ENCODE assay signal across 9 mouse cellular contexts in the genomic region with DNA sequence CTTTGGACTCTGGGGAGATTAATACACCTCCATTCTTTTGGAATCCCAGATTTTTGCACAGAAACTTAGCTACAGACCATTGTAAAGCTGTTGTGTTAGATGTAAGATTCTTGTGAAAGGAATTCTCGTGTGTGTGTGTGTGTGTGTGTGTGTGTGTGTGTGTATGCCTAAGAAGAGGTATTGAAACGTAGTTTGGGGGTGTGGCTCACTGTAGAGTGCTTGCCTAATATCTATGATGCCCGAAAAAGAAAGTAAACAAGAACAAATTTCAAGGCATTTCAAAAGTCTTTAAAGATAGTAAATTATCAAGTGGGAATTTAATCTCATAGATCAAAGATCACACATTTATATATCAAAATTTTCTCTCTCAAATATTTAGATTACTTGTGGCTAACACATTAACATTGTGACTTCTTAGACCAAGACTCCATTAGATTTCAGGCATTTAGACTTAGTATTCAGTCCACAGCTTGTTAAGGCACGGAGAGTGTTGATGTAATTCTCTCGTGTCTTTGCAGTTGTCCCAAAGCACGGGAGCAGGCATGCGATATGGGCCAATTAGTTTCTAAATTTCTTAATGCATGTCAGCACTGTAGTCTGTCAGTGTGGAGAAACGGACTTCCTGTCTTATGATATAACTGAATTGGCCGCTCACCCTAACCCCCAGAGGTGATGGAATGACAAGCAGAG. TPM values are rescaled to one million over a fixed set of nuclear protein-coding genes. Genes with fewer than 3 reads are reported as not detected.
A peak's percentile ranks its signal among the peaks of the same experiment; 100 is the strongest.
DNase-seq lines count a peak whose midpoint lies in the region; ATAC-seq and TF ChIP-seq lines count a peak whose summit lies in the region.
"Had no signal": no experiment of that assay in that cellular context is flagged by ENCODE, and none has a peak within 500 bp of the region (broad histone marks: within the 10 kb centered on the region; RNA-seq: fewer than 3 reads in every experiment).

No protein-coding gene starts in this region.

- H3K27ac ChIP-seq in hindbrain, embryonic 13.5 days = no peak overlapping the region
- H3K27ac ChIP-seq in hindbrain, embryonic 11.5 days (ENCODE audit: low read depth, low read length) = no peak overlapping the region
- peak overlapping the region; percentile 50 for H3K27ac ChIP-seq in MEL (ENCODE audit: control insufficient read depth, low read depth, low read length)
- H3K27ac ChIP-seq in bone marrow, adult 2 months (ENCODE audit: control insufficient read depth, insufficient read depth, low read depth, low read length, poor library complexity) = peak overlapping the region; percentile 44
- H3K27ac ChIP-seq: midbrain, embryonic 15.5 days had no signal

- peaks cover 33% of the 10 kb centered on the region for H3K4me1 ChIP-seq in hindbrain, embryonic 13.5 days (replicated peaks)
- no peaks in the 10 kb centered on the region for H3K4me1 ChIP-seq in hindbrain, embryonic 11.5 days (replicated peaks; ENCODE audit: control insufficient read depth, insufficient read depth, low read length)
- peaks cover 2 to 13% of the 10 kb centered on the region in 2 experiments; a peak in 3 of 4 replicates for H3K4me1 ChIP-seq in MEL (ENCODE audit: control insufficient read depth in 1 of 2, insufficient read depth in 2 of 2, low read length in 2 of 2)
- H3K4me1 ChIP-seq in bone marrow, adult 2 months (ENCODE audit: control insufficient read depth, insufficient read depth, low read length) = peaks cover 3% of the 10 kb centered on the region; the same call in 1 of the 2 replicates

- no peaks in the 10 kb centered on the region for H3K79me2 ChIP-seq in MEL (ENCODE audit: control insufficient read depth, insufficient read depth, low read length, poor library complexity)

- no peak for TF ChIP-seq CTCF in MEL (IDR thresholded peaks at IDR 0.05 in 2 of 3, conservative IDR thresholded peaks at IDR 0.05 in 1 of 3; ENCODE audit: control insufficient read depth in 1 of 3, insufficient read depth in 1 of 3, low read depth in 2 of 3, low read length in 3 of 3, poor library complexity in 1 of 3, severe bottlenecking in 1 of 3)
- TF ChIP-seq CTCF in bone marrow, adult 2 months (IDR thresholded peaks at IDR 0.05; ENCODE audit: control insufficient read depth, insufficient read depth, low read length) = no peak

- ATAC-seq in hindbrain, embryonic 13.5 days (ENCODE audit: low FRiP score) = no peak
- no peak for ATAC-seq in hindbrain, embryonic 11.5 days (ENCODE audit: low FRiP score)
- ATAC-seq in megakaryocyte progenitor cell, adult 5-6 weeks (replicated peaks; ENCODE audit: poor library complexity) = peak; percentile 32
- ATAC-seq in activated CD4-positive, CD25-positive, alpha-beta regulatory T cell, adult 4 months = no peak
- ATAC-seq: midbrain, embryonic 15.5 days had no signal

- H3K4me2 ChIP-seq in hindbrain, embryonic 13.5 days = peak overlapping the region; percentile 27; the same call in 1 of the 2 replicates
- no peak overlapping the region for H3K4me2 ChIP-seq in hindbrain, embryonic 11.5 days (replicated peaks; ENCODE audit: low read depth, low read length)
- H3K4me2 ChIP-seq: midbrain, embryonic 15.5 days had no signal

- no peak overlapping the region for H3K4me3 ChIP-seq in hindbrain, embryonic 13.5 days
- H3K4me3 ChIP-seq in hindbrain, embryonic 11.5 days (ENCODE audit: low read depth, low read length) = no peak overlapping the region
- H3K4me3 ChIP-seq in MEL (ENCODE audit: control insufficient read depth in 1 of 2, insufficient read depth in 1 of 2, low read depth in 2 of 2, low read length in 2 of 2) = peak overlapping the region; percentile 54 to 68
- peak overlapping the region; percentile 46 for H3K4me3 ChIP-seq in bone marrow, adult 2 months (replicated peaks; ENCODE audit: control insufficient read depth, low read depth, low read length)
- H3K4me3 ChIP-seq: midbrain, embryonic 15.5 days had no signal

- no peaks in the 10 kb centered on the region for H3K27me3 ChIP-seq in hindbrain, embryonic 13.5 days
- H3K27me3 ChIP-seq in hindbrain, embryonic 11.5 days (ENCODE audit: control insufficient read depth, insufficient read depth, low read length) = no peaks in the 10 kb centered on the region
- H3K27me3 ChIP-seq in MEL (ENCODE audit: control insufficient read depth in 1 of 2, insufficient read depth in 2 of 2, low read length in 2 of 2) = no peaks in the 10 kb centered on the region
- H3K27me3 ChIP-seq: midbrain, embryonic 15.5 days had no signal

- no peak overlapping the region for H3K9ac ChIP-seq in hindbrain, embryonic 13.5 days
- no peak overlapping the region for H3K9ac ChIP-seq in hindbrain, embryonic 11.5 days (ENCODE audit: low read depth, low read length)
- H3K9ac ChIP-seq in MEL (ENCODE audit: control insufficient read depth, low read depth, low read length, poor library complexity, severe bottlenecking) = peak overlapping the region; percentile 57
- H3K9ac ChIP-seq: midbrain, embryonic 15.5 days had no signal

- TF ChIP-seq EP300 in MEL (IDR thresholded peaks at IDR 0.05; ENCODE audit: low read depth in 1 of 2, low read length in 2 of 2) = no peak; a peak in 1 of 4 replicates

- 68% methylated on average over 9 of the region's 9 CpGs for WGBS in hindbrain, embryonic 13.5 days
- 80% methylated on average over 9 of the region's 9 CpGs for WGBS in hindbrain, embryonic 11.5 days
- 9% methylated on average over 9 of the region's 9 CpGs for WGBS in bone marrow, adult 2 months

- no peak for TF ChIP-seq RAD21 in MEL (IDR thresholded peaks at IDR 0.05; ENCODE audit: low read depth, low read length)

- H3K36me3 ChIP-seq in hindbrain, embryonic 13.5 days = no peaks in the 10 kb centered on the region
- no peaks in the 10 kb centered on the region for H3K36me3 ChIP-seq in hindbrain, embryonic 11.5 days (ENCODE audit: control insufficient read depth, insufficient read depth, low read length)
- H3K36me3 ChIP-seq in MEL (ENCODE audit: control insufficient read depth in 1 of 2, insufficient read depth in 2 of 2, low read length in 2 of 2) = peaks cover 0 to 10% of the 10 kb centered on the region in 2 experiments; a peak in 2 of 4 replicates
- H3K36me3 ChIP-seq: midbrain, embryonic 15.5 days had no signal

- H3K9me3 ChIP-seq in hindbrain, embryonic 13.5 days = no peaks in the 10 kb centered on the region
- H3K9me3 ChIP-seq in hindbrain, embryonic 11.5 days (ENCODE audit: control insufficient read depth, low read length) = no peaks in the 10 kb centered on the region
- H3K9me3 ChIP-seq in MEL (replicated peaks; ENCODE audit: insufficient read depth, low read length) = no peaks in the 10 kb centered on the region
- H3K9me3 ChIP-seq: midbrain, embryonic 15.5 days had no signal

- no peak for DNase-seq in hindbrain, embryonic 11.5 days (ENCODE audit: low spot score)
- DNase-seq in MEL (ENCODE audit: low read depth, low spot score) = peak; percentile 78
- DNase-seq in kidney, postnatal 4 days = no peak
- DNase-seq: lung, adult 18-20 months had no signal

- no peak for TF ChIP-seq POLR2A in MEL (IDR thresholded peaks at IDR 0.05; ENCODE audit: control insufficient read depth in 1 of 2, insufficient read depth in 1 of 2, low read depth in 1 of 2, low read length in 2 of 2, poor library complexity in 1 of 2)
- no peak for TF ChIP-seq POLR2A in bone marrow, adult 2 months (IDR thresholded peaks at IDR 0.05; ENCODE audit: borderline replicate concordance, control insufficient read depth, low read depth, low read length)

TF ChIP-seq in MEL, 35 proteins besides CTCF, POLR2A, EP300 and RAD21:
- TF ChIP-seq ZNF384 (IDR thresholded peaks at IDR 0.05; ENCODE audit: low read depth, low read length) = no peak
- peak; percentile 13; the same call in 1 of the 2 replicates for TF ChIP-seq ETS1 (IDR thresholded peaks at IDR 0.05; ENCODE audit: low read depth, low read length)
- peak; percentile 77 for TF ChIP-seq MXI1 (IDR thresholded peaks at IDR 0.05; ENCODE audit: low read depth, low read length)
- TF ChIP-seq USF1 (IDR thresholded peaks at IDR 0.05; ENCODE audit: low read depth, low read length) = no peak
- 0 out of 2 replicates have a peak, but pooled peaks have one; percentile 44 for TF ChIP-seq ELF1 (IDR thresholded peaks at IDR 0.05; ENCODE audit: low read depth, low read length)
- no peak for TF ChIP-seq MAFK (IDR thresholded peaks at IDR 0.05; ENCODE audit: borderline replicate concordance, low read depth, low read length)
- TF ChIP-seq USF2 (IDR thresholded peaks at IDR 0.05; ENCODE audit: borderline replicate concordance in 1 of 2, insufficient read depth in 1 of 2, low read depth in 1 of 2, low read length in 2 of 2) = no peak
- no peak for TF ChIP-seq E2F4 (IDR thresholded peaks at IDR 0.05; ENCODE audit: borderline replicate concordance, low read depth, low read length)
- no peak for TF ChIP-seq BHLHE40 (IDR thresholded peaks at IDR 0.05; ENCODE audit: borderline replicate concordance, low read depth, low read length)
- no peak for TF ChIP-seq MAX (IDR thresholded peaks at IDR 0.05; ENCODE audit: low read length)
- TF ChIP-seq NELFE (IDR thresholded peaks at IDR 0.05; ENCODE audit: low read depth, low read length) = no peak
- TF ChIP-seq ZC3H11A (IDR thresholded peaks at IDR 0.05; ENCODE audit: low read depth, low read length) = no peak
- TF ChIP-seq MAZ (IDR thresholded peaks at IDR 0.05; ENCODE audit: low read depth, low read length) = no peak
- no peak for TF ChIP-seq KAT2A (conservative IDR thresholded peaks at IDR 0.05; ENCODE audit: low read depth, low read length)
- TF ChIP-seq RCOR1 (IDR thresholded peaks at IDR 0.05; ENCODE audit: low read depth, low read length) = no peak
- peak; percentile 73; the same call in 1 of the 2 replicates for TF ChIP-seq SIN3A (IDR thresholded peaks at IDR 0.05; ENCODE audit: low read length)

RNA-seq across cellular contexts. Expression of gene Fry, which starts 2.1 kb away (rescaled TPM):
- polyA plus RNA-seq in hindbrain, embryonic 13.5 days (2015; fragmentation: Nextera tagmentation; extraction: Ambion mirVana) = 40.7 and 40.9 TPM in 2 replicates
- 14.3 and 22.4 TPM in 2 replicates for polyA plus RNA-seq in hindbrain, embryonic 11.5 days (2014; fragmentation: Nextera tagmentation; extraction: Ambion mirVana)
- total RNA-seq in MEL (2012; rRNA removed) = 2.3 TPM in 2 replicates
- polyA plus RNA-seq in MEL (2012; ENCODE audit: insufficient read depth in 1 of 2, insufficient read length in 2 of 2, low read depth in 1 of 2, low replicate concordance in 2 of 2, missing spikeins in 1 of 2) = 1 to 10 TPM in 1 of 2 experiments, not detected in 1; 1.9 TPM
- 10.8 and 20.0 TPM in 2 replicates for polyA plus RNA-seq in bone marrow, adult 2 months (2011; ENCODE audit: insufficient read depth, insufficient read length, low replicate concordance, missing spikeins)
- 17.8 and 22.1 TPM in 2 replicates for total RNA-seq in megakaryocyte progenitor cell, adult 5-6 weeks (2015)
- 19.2 and 21.1 TPM in 2 replicates for total RNA-seq in megakaryocyte progenitor cell, adult 5-6 weeks (2017)
- polyA plus RNA-seq in activated CD4-positive, CD25-positive, alpha-beta regulatory T cell, adult 4 months (2017; shearing (Covaris generic)) = 10 to 100 TPM; 12.7 to 17.8 TPM

Comparison
In these comparisons a context has a peak if more than half of its experiments do, and no peak if none do; other contexts are left out.
1. H3K27ac ChIP-seq: peak in MEL (single experiment) and bone marrow, adult 2 months (single experiment); none in hindbrain, embryonic 13.5 days (single experiment) and hindbrain, embryonic 11.5 days (single experiment).
2. H3K4me3 ChIP-seq: peak in MEL (2 of 2) and bone marrow, adult 2 months (single experiment); none in hindbrain, embryonic 13.5 days (single experiment) and hindbrain, embryonic 11.5 days (single experiment).